Mouse (Mus musculus) ES-Bruce4 (cell line): ENCODE data around the gene Slc45a1.

Source experiments
- CTCF ChIP-seq: IDR thresholded peaks from one replicate; pipeline ENCODE4 v1.8.1; 2011; ENCODE audit warnings: low read depth, low read length
- POLR2A ChIP-seq: IDR thresholded peaks from one replicate; pipeline ENCODE4 v1.8.1; 2011; ENCODE audit warnings: low read length; ENCODE audit not compliant: insufficient read depth

DNA sequence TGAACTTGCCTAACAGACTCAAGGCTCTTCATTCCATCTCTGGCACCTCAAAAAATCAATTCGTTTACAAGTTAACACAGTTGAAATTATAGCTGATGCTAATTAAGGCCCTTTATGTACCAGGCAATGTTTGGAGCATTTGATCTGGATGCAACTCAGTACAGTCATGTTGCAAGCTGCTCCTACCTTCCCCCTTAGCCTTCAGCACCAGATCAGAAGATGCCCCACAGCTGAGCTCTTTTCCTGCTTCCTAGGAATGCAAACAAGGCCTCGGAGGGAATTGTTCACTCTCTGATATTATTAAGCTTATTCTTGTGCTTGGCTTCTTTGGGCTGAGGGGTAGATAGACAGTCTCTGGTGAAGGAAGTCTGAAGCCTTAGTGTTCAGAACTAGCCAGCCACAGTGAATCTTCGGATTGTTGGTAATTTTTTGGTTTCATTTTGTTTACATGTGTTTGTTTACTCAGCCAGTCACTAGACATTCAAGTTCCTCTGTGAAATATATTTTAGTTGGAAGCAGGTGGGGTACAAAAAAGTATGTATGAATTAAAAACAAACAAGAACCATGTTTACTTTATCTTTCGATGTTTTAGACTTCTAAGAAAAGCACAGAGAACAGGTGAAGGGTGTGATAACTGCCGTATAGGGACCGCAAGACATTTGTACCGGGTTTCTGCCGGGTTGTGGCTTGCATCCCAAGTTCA lies 64.2 kb downstream of the Slc45a1 start:
- TF ChIP-seq POLR2A (no peak), CTCF (no peak)
